Mouse (Mus musculus): ENCODE measurements around the gene Prex1.

GRCm38 (mm10) chr2:166672171-166672965 is 41.3 kb downstream of the Prex1 start:
- TF ChIP-seq ZC3H11A (IDR thresholded peaks at IDR 0.05; ENCODE audit: low read depth, low read length) (no peak), KAT2A (IDR thresholded peaks at IDR 0.05; ENCODE audit: insufficient replicate concordance, low read length) (no peak), POLR2A (IDR thresholded peaks at IDR 0.05; ENCODE audit: low read depth, low read length) (no peak), BHLHE40 (IDR thresholded peaks at IDR 0.05; ENCODE audit: low read depth, low read length) (no peak), CTCF (conservative IDR thresholded peaks at IDR 0.05 in 1 of 2, IDR thresholded peaks at IDR 0.05 in 1 of 2; ENCODE audit: low read depth in 2 of 2, low read length in 2 of 2) (no peak), CHD2 (IDR thresholded peaks at IDR 0.05; ENCODE audit: low read length) (no peak), ZNF384 (IDR thresholded peaks at IDR 0.05; ENCODE audit: low read depth, low read length) (no peak), MAZ (IDR thresholded peaks at IDR 0.05; ENCODE audit: low read depth, low read length) (no peak), MXI1 (IDR thresholded peaks at IDR 0.05; ENCODE audit: low read depth, low read length) (no peak), ZKSCAN1 (IDR thresholded peaks at IDR 0.05; ENCODE audit: borderline replicate concordance, low read depth, low read length) (no peak)
